Comparison of ENCODE assay signal across 9 mouse cellular contexts in the genomic region with DNA sequence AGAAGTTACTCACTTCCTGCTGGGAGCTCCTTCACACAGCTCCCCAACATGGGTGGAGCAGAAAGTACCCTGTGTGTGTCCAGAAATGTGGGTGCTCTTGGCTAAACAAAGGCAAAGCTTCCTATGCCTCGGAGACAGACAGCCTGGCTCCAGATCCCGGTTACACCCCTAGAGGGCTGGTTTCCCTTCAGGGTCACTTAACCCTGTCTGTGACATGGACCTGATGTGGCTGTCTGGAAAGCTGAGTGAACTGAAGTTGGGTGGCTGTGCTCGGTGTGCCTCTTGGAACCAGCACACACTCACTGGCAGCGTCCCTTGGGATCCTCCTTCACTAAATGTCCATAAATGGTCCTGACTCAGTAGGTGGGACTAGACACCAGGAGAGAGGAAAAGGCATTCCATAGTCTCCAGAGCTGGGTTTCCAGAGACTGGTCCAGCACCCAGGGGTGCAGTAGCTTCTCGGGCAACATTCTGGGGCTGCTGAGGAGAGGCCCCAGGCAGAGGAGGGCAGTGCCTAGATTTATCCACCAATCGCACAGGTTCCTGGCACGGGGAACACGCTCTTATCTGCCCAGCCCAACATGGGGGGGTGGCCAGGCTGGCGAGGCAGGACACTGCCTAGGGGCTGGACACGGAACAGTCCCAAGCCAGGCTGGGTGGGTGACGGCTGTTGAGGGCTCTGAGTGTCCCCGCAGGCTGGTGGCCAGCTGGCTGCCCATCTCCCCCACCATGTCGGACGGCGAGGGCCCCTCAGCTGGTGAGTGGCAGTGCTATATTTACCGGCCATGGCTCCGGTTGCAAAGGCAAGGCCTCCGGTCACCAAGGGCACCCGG. TPM values are rescaled to one million over a fixed set of nuclear protein-coding genes. Genes with fewer than 3 reads are reported as not detected.
DNase-seq lines count a peak whose midpoint lies in the region; ATAC-seq and TF ChIP-seq lines count a peak whose summit lies in the region.
"Had no signal": no experiment of that assay in that cellular context is flagged by ENCODE, and none has a peak within 500 bp of the region (broad histone marks: within the 10 kb centered on the region; RNA-seq: fewer than 3 reads in every experiment).

Gene Eml1, plus strand, starts transcription at position 362 of the 833 bp plus-strand sequence.

- ATAC-seq in embryonic facial prominence, embryonic 14.5 days (ENCODE audit: low read depth): peak; percentile 27; the same call in 1 of the 2 replicates
- peak; percentile 73 for ATAC-seq in heart, embryonic 14.5 days (ENCODE audit: insufficient number of reproducible peaks, insufficient read depth, low FRiP score, low read depth)
- ATAC-seq in stomach, postnatal 0 days (ENCODE audit: low FRiP score, low TSS enrichment): peak; percentile 89

- no peak within 1 kb of the TSS for H3K4me3 ChIP-seq in embryonic facial prominence, embryonic 14.5 days (ENCODE audit: low read depth, low read length)
- peak within 1 kb of the TSS; percentile 34 to 42 for H3K4me3 ChIP-seq in heart, embryonic 14.5 days (ENCODE audit: control insufficient read depth in 1 of 2, insufficient read depth in 1 of 2, low read depth in 1 of 2, low read length in 2 of 2)
- H3K4me3 ChIP-seq in lung, adult 2 months (replicated peaks; ENCODE audit: extremely low read depth, low read depth, low read length): peak within 1 kb of the TSS; percentile 68
- H3K4me3 ChIP-seq in stomach, postnatal 0 days (ENCODE audit: low read depth, low read length): peak within 1 kb of the TSS; percentile 32
- H3K4me3 ChIP-seq: erythroblast, embryonic 14.5 days had no signal

- H3K4me2 ChIP-seq in embryonic facial prominence, embryonic 14.5 days (ENCODE audit: low read depth, low read length): no peak within 1 kb of the TSS
- H3K4me2 ChIP-seq in heart, embryonic 14.5 days (ENCODE audit: low read length): peak within 1 kb of the TSS; percentile 67
- peak within 1 kb of the TSS; percentile 55 for H3K4me2 ChIP-seq in stomach, postnatal 0 days (replicated peaks; ENCODE audit: low read depth)

- WGBS in embryonic facial prominence, embryonic 14.5 days: 70% methylated on average over 17 of the region's 19 CpGs
- 12% methylated on average over 19 of the region's 19 CpGs for WGBS in heart, embryonic 14.5 days
- 20% methylated on average over 19 of the region's 19 CpGs for WGBS in lung, adult 2 months
- 42% methylated on average over 19 of the region's 19 CpGs for WGBS in stomach, postnatal 0 days

- no peaks in the 10 kb centered on the region for H3K27me3 ChIP-seq in embryonic facial prominence, embryonic 14.5 days (replicated peaks; ENCODE audit: control insufficient read depth, insufficient read depth, low read length)
- no peaks in the 10 kb centered on the region for H3K27me3 ChIP-seq in heart, embryonic 14.5 days (ENCODE audit: control insufficient read depth, insufficient read depth, low read length)
- H3K27me3 ChIP-seq in stomach, postnatal 0 days (ENCODE audit: control insufficient read depth, insufficient read depth, low read length): no peaks in the 10 kb centered on the region

- no peaks in the 10 kb centered on the region for H3K9me3 ChIP-seq in embryonic facial prominence, embryonic 14.5 days (ENCODE audit: control insufficient read depth, low read length)
- H3K9me3 ChIP-seq in heart, embryonic 14.5 days (ENCODE audit: control insufficient read depth, low read length): no peaks in the 10 kb centered on the region
- H3K9me3 ChIP-seq in stomach, postnatal 0 days (ENCODE audit: control insufficient read depth, low read length): no peaks in the 10 kb centered on the region

- DNase-seq in cerebellum, postnatal 10 days: peak; percentile 44 to 48
- DNase-seq in cerebellum, adult 8-10 months: no peak
- no peak for DNase-seq in embryonic facial prominence, embryonic 14.5 days (ENCODE audit: low spot score)
- DNase-seq in kidney, postnatal 10 days: peak; percentile 59
- peak; percentile 48 for DNase-seq in lung, adult 2 months
- DNase-seq in stomach, postnatal 0 days (ENCODE audit: low spot score): peak; percentile 84
- DNase-seq in right cerebral cortex, postnatal 14 days: no peak

- TF ChIP-seq CTCF in lung, adult 2 months (IDR thresholded peaks at IDR 0.05; ENCODE audit: insufficient read depth, low read length): no peak
- peak; percentile 38; the same call in 1 of the 2 replicates for TF ChIP-seq CTCF in stomach, postnatal 0 days (IDR thresholded peaks at IDR 0.05; ENCODE audit: low read depth)

- TF ChIP-seq POLR2A in lung, adult 2 months (IDR thresholded peaks at IDR 0.05; ENCODE audit: borderline replicate concordance, extremely low read depth, low read depth, low read length): peak; percentile 84; the same call in 1 of the 2 replicates

- no peak within 1 kb of the TSS for H3K27ac ChIP-seq in embryonic facial prominence, embryonic 14.5 days (replicated peaks; ENCODE audit: low read depth, low read length)
- H3K27ac ChIP-seq in heart, embryonic 14.5 days (replicated peaks in 1 of 2; ENCODE audit: control insufficient read depth in 1 of 2, insufficient read depth in 1 of 2, low read depth in 2 of 2, low read length in 2 of 2): peak within 1 kb of the TSS; percentile 83 to 94
- peak within 1 kb of the TSS; percentile 97 for H3K27ac ChIP-seq in stomach, postnatal 0 days (replicated peaks)

- no peak within 1 kb of the TSS for H3K9ac ChIP-seq in embryonic facial prominence, embryonic 14.5 days (ENCODE audit: low read depth, low read length)
- H3K9ac ChIP-seq in heart, embryonic 14.5 days (ENCODE audit: low read length): peak within 1 kb of the TSS; percentile 71
- H3K9ac ChIP-seq in stomach, postnatal 0 days (ENCODE audit: low read length): peak within 1 kb of the TSS; percentile 62

- no peaks in the 10 kb centered on the region; the same call in 1 of the 2 replicates for H3K4me1 ChIP-seq in embryonic facial prominence, embryonic 14.5 days (ENCODE audit: control insufficient read depth, insufficient read depth, low read length)
- peaks cover 40 to 59% of the 10 kb centered on the region in 2 experiments for H3K4me1 ChIP-seq in heart, embryonic 14.5 days (ENCODE audit: control insufficient read depth in 2 of 2, insufficient read depth in 2 of 2, low read length in 2 of 2)
- H3K4me1 ChIP-seq in lung, adult 2 months (ENCODE audit: control insufficient read depth, insufficient read depth, low read length): peaks cover 23% of the 10 kb centered on the region
- peaks cover 4% of the 10 kb centered on the region for H3K4me1 ChIP-seq in stomach, postnatal 0 days (replicated peaks; ENCODE audit: control insufficient read depth, insufficient read depth)

- no peaks in the 10 kb centered on the region for H3K36me3 ChIP-seq in embryonic facial prominence, embryonic 14.5 days (ENCODE audit: control insufficient read depth, insufficient read depth, low read length)
- H3K36me3 ChIP-seq in heart, embryonic 14.5 days (ENCODE audit: control insufficient read depth, insufficient read depth, low read length): no peaks in the 10 kb centered on the region
- no peaks in the 10 kb centered on the region for H3K36me3 ChIP-seq in stomach, postnatal 0 days (ENCODE audit: control insufficient read depth, insufficient read depth, low read length)

- TF ChIP-seq EP300 in stomach, postnatal 0 days (optimal IDR thresholded peaks at IDR 0.05): no peak

RNA-seq across cellular contexts. Expression of gene Eml1, which starts in this region (rescaled TPM):
- polyA plus RNA-seq in embryonic facial prominence, embryonic 14.5 days (2014; fragmentation: Nextera tagmentation; extraction: Ambion mirVana): 62.3 and 62.8 TPM in 2 replicates
- 69.5 and 77.2 TPM in 2 replicates for polyA plus RNA-seq in heart, embryonic 14.5 days (2014; fragmentation: Nextera tagmentation; extraction: Ambion mirVana)
- polyA plus RNA-seq in lung, adult 2 months (2012; rRNA removed): 51.5 and 70.6 TPM in 2 replicates
- polyA plus RNA-seq in stomach, postnatal 0 days (2015; fragmentation: Nextera tagmentation; extraction: Ambion mirVana): 53.8 and 54.6 TPM in 2 replicates

Comparison
In these comparisons a context has a peak if more than half of its experiments do, and no peak if none do; other contexts are left out.
1. DNase-seq: peak in cerebellum, postnatal 10 days (2 of 2), kidney, postnatal 10 days (single experiment), lung, adult 2 months (single experiment) and stomach, postnatal 0 days (single experiment); none in cerebellum, adult 8-10 months (single experiment), embryonic facial prominence, embryonic 14.5 days (single experiment) and right cerebral cortex, postnatal 14 days (single experiment).
2. ATAC-seq: peak in every context shown above with its lines; median percentile 89 in stomach, postnatal 0 days; 73 in heart, embryonic 14.5 days; 27 in embryonic facial prominence, embryonic 14.5 days.